8 mouse cellular contexts compared by ENCODE assay signal in genomic region chr3:121170631-121171030, GRCm38 (mm10). TPM values are rescaled to one million over a fixed set of nuclear protein-coding genes. Genes with fewer than 3 reads are reported as not detected.
DNase-seq lines count a peak whose midpoint lies in the region; ATAC-seq and TF ChIP-seq lines count a peak whose summit lies in the region.
"Had no signal": no experiment of that assay in that cellular context is flagged by ENCODE, and none has a peak within 500 bp of the region (broad histone marks: within the 10 kb centered on the region; RNA-seq: fewer than 3 reads in every experiment).

No protein-coding gene starts in this region.

- DNase-seq in lung, embryonic 14.5 days = no peak
- DNase-seq in lung, postnatal 25 days (ENCODE audit: low spot score) = no peak
- DNase-seq in c-Kit-positive CD71-positive TER-119-positive erythroid progenitor cells, embryonic 14.5 days (ENCODE audit: low spot score) = no peak
- DNase-seq in adrenal gland, adult 8-10 months = no peak
- DNase-seq: gastrocnemius, postnatal 10 days had no signal

- H3K4me3 ChIP-seq in lung, embryonic 14.5 days (ENCODE audit: low read depth, low read length) = peak overlapping the region; percentile 70
- peak overlapping the region; percentile 56; the same call in 1 of the 2 replicates for H3K4me3 ChIP-seq in forebrain, embryonic 12.5 days (replicated peaks)
- H3K4me3 ChIP-seq in limb, embryonic 15.5 days = peak overlapping the region; percentile 70
- H3K4me3 ChIP-seq in stomach, embryonic 16.5 days (replicated peaks; ENCODE audit: low read length) = peak overlapping the region; percentile 71

- peak overlapping the region; percentile 63 for H3K9ac ChIP-seq in lung, embryonic 14.5 days
- H3K9ac ChIP-seq in forebrain, embryonic 12.5 days = no peak overlapping the region
- H3K9ac ChIP-seq in limb, embryonic 15.5 days = no peak overlapping the region
- H3K9ac ChIP-seq in stomach, embryonic 16.5 days (ENCODE audit: low read length) = no peak overlapping the region

- H3K4me2 ChIP-seq in lung, embryonic 14.5 days = peak overlapping the region; percentile 83
- H3K4me2 ChIP-seq in forebrain, embryonic 12.5 days = peak overlapping the region; percentile 69
- H3K4me2 ChIP-seq in limb, embryonic 15.5 days = peak overlapping the region; percentile 80
- H3K4me2 ChIP-seq in stomach, embryonic 16.5 days (ENCODE audit: low read depth, low read length) = peak overlapping the region; percentile 62

- no peak overlapping the region for H3K27ac ChIP-seq in lung, embryonic 14.5 days (ENCODE audit: low read depth)
- no peak overlapping the region for H3K27ac ChIP-seq in forebrain, embryonic 12.5 days
- no peak overlapping the region for H3K27ac ChIP-seq in limb, embryonic 15.5 days
- H3K27ac ChIP-seq in stomach, embryonic 16.5 days (ENCODE audit: low read length) = no peak overlapping the region

- ATAC-seq in lung, embryonic 14.5 days (ENCODE audit: insufficient read depth) = no peak
- ATAC-seq in forebrain, embryonic 12.5 days (ENCODE audit: low FRiP score) = 0 out of 2 replicates have a peak, but pooled peaks have one; percentile 44
- no peak for ATAC-seq in limb, embryonic 15.5 days (ENCODE audit: insufficient number of reproducible peaks, low FRiP score, low TSS enrichment, low read depth)
- ATAC-seq in stomach, embryonic 16.5 days (ENCODE audit: insufficient read depth, low FRiP score) = no peak

- no peaks in the 10 kb centered on the region for H3K36me3 ChIP-seq in lung, embryonic 14.5 days (ENCODE audit: insufficient read depth)
- H3K36me3 ChIP-seq in forebrain, embryonic 12.5 days (replicated peaks) = no peaks in the 10 kb centered on the region
- no peaks in the 10 kb centered on the region for H3K36me3 ChIP-seq in limb, embryonic 15.5 days
- no peaks in the 10 kb centered on the region for H3K36me3 ChIP-seq in stomach, embryonic 16.5 days (ENCODE audit: control insufficient read depth, insufficient read depth, low read length)

- TF ChIP-seq CTCF in lung, embryonic 14.5 days (IDR thresholded peaks at IDR 0.05; ENCODE audit: low read depth) = no peak

- 43% methylated on average over 7 of the region's 7 CpGs for WGBS in lung, embryonic 14.5 days
- WGBS in forebrain, embryonic 12.5 days = 60% methylated on average over 7 of the region's 7 CpGs
- 38% methylated on average over 7 of the region's 7 CpGs for WGBS in limb, embryonic 15.5 days
- WGBS in stomach, embryonic 16.5 days = 49% methylated on average over 7 of the region's 7 CpGs

- H3K4me1 ChIP-seq in lung, embryonic 14.5 days (ENCODE audit: insufficient read depth) = no peaks in the 10 kb centered on the region
- peaks cover 7% of the 10 kb centered on the region; the same call in 1 of the 2 replicates for H3K4me1 ChIP-seq in forebrain, embryonic 12.5 days
- peaks cover 3% of the 10 kb centered on the region; the same call in 1 of the 2 replicates for H3K4me1 ChIP-seq in limb, embryonic 15.5 days
- peaks cover 3% of the 10 kb centered on the region; the same call in 1 of the 2 replicates for H3K4me1 ChIP-seq in stomach, embryonic 16.5 days (ENCODE audit: control insufficient read depth, insufficient read depth, low read length)

- H3K9me3 ChIP-seq in lung, embryonic 14.5 days (ENCODE audit: low read depth, low read length) = no peaks in the 10 kb centered on the region; the same call in 1 of the 2 replicates
- H3K9me3 ChIP-seq in forebrain, embryonic 12.5 days = no peaks in the 10 kb centered on the region
- no peaks in the 10 kb centered on the region for H3K9me3 ChIP-seq in limb, embryonic 15.5 days
- no peaks in the 10 kb centered on the region for H3K9me3 ChIP-seq in stomach, embryonic 16.5 days (replicated peaks; ENCODE audit: control insufficient read depth, low read length)

- H3K27me3 ChIP-seq in lung, embryonic 14.5 days (ENCODE audit: insufficient read depth, low read length) = no peaks in the 10 kb centered on the region
- H3K27me3 ChIP-seq in forebrain, embryonic 12.5 days = no peaks in the 10 kb centered on the region
- no peaks in the 10 kb centered on the region for H3K27me3 ChIP-seq in limb, embryonic 15.5 days
- H3K27me3 ChIP-seq in stomach, embryonic 16.5 days (ENCODE audit: control insufficient read depth, insufficient read depth, low read length) = no peaks in the 10 kb centered on the region

RNA-seq across cellular contexts. Expression of gene Rwdd3, which starts 0.9 kb away (rescaled TPM):
- 4.3 and 4.4 TPM in 2 replicates for polyA plus RNA-seq in lung, embryonic 14.5 days (2014; fragmentation: Nextera tagmentation; extraction: Ambion mirVana)
- 14.2 and 17.5 TPM in 2 replicates for polyA plus RNA-seq in forebrain, embryonic 12.5 days (2016; fragmentation: Nextera tagmentation; extraction: Ambion mirVana)
- 5.3 and 5.9 TPM in 2 replicates for polyA plus RNA-seq in limb, embryonic 15.5 days (2015; fragmentation: Nextera tagmentation; extraction: Ambion mirVana)
- 5.8 and 5.9 TPM in 2 replicates for polyA plus RNA-seq in stomach, embryonic 16.5 days (2015; fragmentation: Nextera tagmentation; extraction: Ambion mirVana)
- 10 to 100 TPM; 10.9 to 18.3 (median 15.1) TPM for total RNA-seq in adrenal gland, adult 8-10 months (2022)
